Mouse (Mus musculus) MEL (cell line): Measurements from ENCODE around the gene Rhof. TPM values are rescaled to one million over a fixed set of nuclear protein-coding genes. Genes with fewer than 3 reads are reported as not detected.

ENCODE experiments used
- DNase-seq: peaks from one replicate; pipeline ENCODE4 v3.0.0; 2011; ENCODE audit warnings: low read depth, low spot score
- H3K27ac ChIP-seq: 2 replicates; pipeline ENCODE4 v1.5.1; 2012; ENCODE audit warnings: low read depth, mild to moderate bottlenecking, control low read depth, low read length, moderate library complexity; ENCODE audit not compliant: control insufficient read depth
- H3K27me3 ChIP-seq, 2 experiments: fragments of 150-350 bp in 1 of 2; sonication (generic) in 1 of 2; 2 replicates each; pipeline ENCODE4 v1.6.1; 2012; ENCODE audit warnings: low read length in 2 of 2, mild to moderate bottlenecking in 2 of 2, improper control_type of control experiment in 1 of 2, moderate library complexity in 1 of 2; ENCODE audit not compliant: insufficient read depth in 2 of 2, control insufficient read depth in 1 of 2
- H3K36me3 ChIP-seq, 2 experiments: 2 replicates each; pipeline ENCODE4 v1.6.1; 2012 to 2014; ENCODE audit warnings: low read length in 2 of 2, improper control_type of control experiment in 1 of 2, inconsistent platforms in 1 of 2, mild to moderate bottlenecking in 1 of 2; ENCODE audit not compliant: insufficient read depth in 2 of 2, control insufficient read depth in 1 of 2
- H3K4me1 ChIP-seq, 2 experiments: fragments of 150-350 bp in 1 of 2; sonication (generic) in 1 of 2; 2 replicates each; pipeline ENCODE4 v1.6.1; 2012; ENCODE audit warnings: low read length in 2 of 2, improper control_type of control experiment in 1 of 2, mild to moderate bottlenecking in 1 of 2; ENCODE audit not compliant: insufficient read depth in 2 of 2, control insufficient read depth in 1 of 2
- H3K4me3 ChIP-seq, 2 experiments: fragments of 150-350 bp in 1 of 2; sonication (generic) in 1 of 2; 2 replicates each; pipeline ENCODE4 v1.5.1; 2012; ENCODE audit warnings: low read depth in 2 of 2, low read length in 2 of 2, mild to moderate bottlenecking in 2 of 2, moderate library complexity in 2 of 2, control low read depth in 1 of 2, improper control_type of control experiment in 1 of 2; ENCODE audit not compliant: control insufficient read depth in 1 of 2, insufficient read depth in 1 of 2
- H3K79me2 ChIP-seq: 2 replicates; pipeline ENCODE4 v1.6.1; 2012; ENCODE audit warnings: mild to moderate bottlenecking, low read length, moderate library complexity; ENCODE audit not compliant: control insufficient read depth, poor library complexity, insufficient read depth
- H3K9ac ChIP-seq: 2 replicates; pipeline ENCODE4 v1.6.1; 2012; ENCODE audit warnings: low read depth, mild to moderate bottlenecking, control low read depth, low read length, moderate library complexity; ENCODE audit not compliant: control insufficient read depth, poor library complexity, severe bottlenecking
- H3K9me3 ChIP-seq: fragments of 150-350 bp; sonication (generic); replicated peaks from 2 replicates; pipeline ENCODE4 v1.6.1; 2012; ENCODE audit warnings: mild to moderate bottlenecking, low read length, improper control_type of control experiment, moderate library complexity; ENCODE audit not compliant: insufficient read depth
- BHLHE40 ChIP-seq: IDR thresholded peaks from 2 replicates; pipeline ENCODE4 v1.6.1; 2012; ENCODE audit warnings: low read depth, mild to moderate bottlenecking, inconsistent platforms, low read length, improper control_type of control experiment, borderline replicate concordance
- CHD2 ChIP-seq: IDR thresholded peaks from 2 replicates; pipeline ENCODE4 v1.6.1; 2011; ENCODE audit warnings: low read length, improper control_type of control experiment
- CTCF ChIP-seq, 3 experiments: IDR thresholded peaks in 2 of 3; conservative IDR thresholded peaks in 1 of 3; 2 replicates each; pipeline ENCODE4 v1.5.1; 2011 to 2012; ENCODE audit warnings: low read length in 3 of 3, low read depth in 2 of 3, mild to moderate bottlenecking in 2 of 3, improper control_type of control experiment in 1 of 3, inconsistent platforms in 1 of 3, mixed read lengths in 1 of 3, moderate library complexity in 1 of 3; ENCODE audit not compliant: control insufficient read depth in 1 of 3, insufficient read depth in 1 of 3, poor library complexity in 1 of 3, severe bottlenecking in 1 of 3
- E2F4 ChIP-seq: IDR thresholded peaks from 2 replicates; pipeline ENCODE4 v1.6.1; 2011; ENCODE audit warnings: low read depth, low read length, improper control_type of control experiment, borderline replicate concordance
- ELF1 ChIP-seq: IDR thresholded peaks from 2 replicates; pipeline ENCODE4 v1.6.1; 2014; ENCODE audit warnings: low read depth, mild to moderate bottlenecking, inconsistent platforms, low read length, improper control_type of control experiment, moderate library complexity
- EP300 ChIP-seq, 2 experiments: IDR thresholded peaks; 2 replicates each; pipeline ENCODE4 v1.6.1; 2011; ENCODE audit warnings: improper control_type of control experiment in 2 of 2, low read length in 2 of 2, low read depth in 1 of 2, mild to moderate bottlenecking in 1 of 2
- GABPA ChIP-seq: IDR thresholded peaks from 2 replicates; pipeline ENCODE4 v1.6.1; 2012; ENCODE audit warnings: low read depth, mild to moderate bottlenecking, inconsistent platforms, low read length, improper control_type of control experiment, moderate library complexity
- GATA1 ChIP-seq: IDR thresholded peaks from 2 replicates; pipeline ENCODE4 v1.6.1; 2011; ENCODE audit warnings: low read depth, low read length, improper control_type of control experiment
- HCFC1 ChIP-seq: IDR thresholded peaks from 2 replicates; pipeline ENCODE4 v1.6.1; 2012; ENCODE audit warnings: low read depth, mild to moderate bottlenecking, inconsistent platforms, low read length, improper control_type of control experiment, moderate library complexity
- JUND ChIP-seq: IDR thresholded peaks from 2 replicates; pipeline ENCODE4 v1.6.1; 2011; ENCODE audit warnings: low read depth, mild to moderate bottlenecking, improper control_type of control experiment, low read length
- KAT2A ChIP-seq: conservative IDR thresholded peaks from 2 replicates; pipeline ENCODE4 v1.6.1; 2012; ENCODE audit warnings: low read depth, low read length, improper control_type of control experiment, inconsistent platforms
- MAFK ChIP-seq: IDR thresholded peaks from 2 replicates; pipeline ENCODE4 v1.6.1; 2011; ENCODE audit warnings: low read depth, mild to moderate bottlenecking, low read length, improper control_type of control experiment, borderline replicate concordance
- MAZ ChIP-seq: IDR thresholded peaks from 2 replicates; pipeline ENCODE4 v1.6.1; 2012; ENCODE audit warnings: low read depth, mild to moderate bottlenecking, inconsistent platforms, low read length, improper control_type of control experiment
- MXI1 ChIP-seq: IDR thresholded peaks from 2 replicates; pipeline ENCODE4 v1.6.1; 2011; ENCODE audit warnings: mild to moderate bottlenecking, low read depth, low read length, improper control_type of control experiment
- MYB ChIP-seq: IDR thresholded peaks from 2 replicates; pipeline ENCODE4 v1.6.1; 2011; ENCODE audit warnings: mild to moderate bottlenecking, low read depth, low read length, improper control_type of control experiment
- MYC ChIP-seq: IDR thresholded peaks from 2 replicates; pipeline ENCODE4 v1.6.1; 2011; ENCODE audit warnings: low read depth, mild to moderate bottlenecking, low read length, improper control_type of control experiment, moderate library complexity
- NRF1 ChIP-seq: IDR thresholded peaks from 2 replicates; pipeline ENCODE4 v1.6.1; 2014; ENCODE audit warnings: low read depth, mild to moderate bottlenecking, inconsistent platforms, low read length, improper control_type of control experiment, moderate library complexity; ENCODE audit not compliant: poor library complexity, insufficient read depth, severe bottlenecking
- POLR2A ChIP-seq, 2 experiments: IDR thresholded peaks; 2 replicates each; pipeline ENCODE4 v1.6.1; 2011 to 2012; ENCODE audit warnings: low read length in 2 of 2, mild to moderate bottlenecking in 2 of 2, control low read depth in 1 of 2, improper control_type of control experiment in 1 of 2, low read depth in 1 of 2, moderate library complexity in 1 of 2; ENCODE audit not compliant: control insufficient read depth in 1 of 2, insufficient read depth in 1 of 2, poor library complexity in 1 of 2
- POLR2AphosphoS5 ChIP-seq: IDR thresholded peaks from 2 replicates; pipeline ENCODE4 v1.6.1; 2012; ENCODE audit warnings: low read depth, borderline replicate concordance, mild to moderate bottlenecking, inconsistent platforms, low read length, moderate library complexity, mixed read lengths
- RAD21 ChIP-seq: IDR thresholded peaks from 2 replicates; pipeline ENCODE4 v1.6.1; 2011; ENCODE audit warnings: mild to moderate bottlenecking, low read depth, low read length, improper control_type of control experiment
- SIN3A ChIP-seq: IDR thresholded peaks from 2 replicates; pipeline ENCODE4 v1.6.1; 2012; ENCODE audit warnings: low read length, improper control_type of control experiment, inconsistent platforms
- TAL1 ChIP-seq: IDR thresholded peaks from 2 replicates; pipeline ENCODE4 v1.6.1; 2012; ENCODE audit warnings: mild to moderate bottlenecking, inconsistent platforms, low read length, moderate library complexity, mixed read lengths
- TBP ChIP-seq: IDR thresholded peaks from 2 replicates; pipeline ENCODE4 v1.8.0; 2011; ENCODE audit warnings: low read depth, low read length, improper control_type of control experiment
- TCF12 ChIP-seq: IDR thresholded peaks from 2 replicates; pipeline ENCODE4 v1.6.1; 2014; ENCODE audit warnings: low read depth, mild to moderate bottlenecking, inconsistent platforms, low read length, improper control_type of control experiment, moderate library complexity
- USF1 ChIP-seq: IDR thresholded peaks from 2 replicates; pipeline ENCODE4 v1.6.1; 2014; ENCODE audit warnings: low read depth, mild to moderate bottlenecking, inconsistent platforms, low read length, improper control_type of control experiment, moderate library complexity
- ZC3H11A ChIP-seq: IDR thresholded peaks from 2 replicates; pipeline ENCODE4 v1.6.1; 2012; ENCODE audit warnings: low read depth, mild to moderate bottlenecking, inconsistent platforms, low read length, improper control_type of control experiment
- ZKSCAN1 ChIP-seq: IDR thresholded peaks from 2 replicates; pipeline ENCODE4 v1.6.1; 2012; ENCODE audit warnings: low read depth, mild to moderate bottlenecking, inconsistent platforms, low read length, improper control_type of control experiment, moderate library complexity
- ZMIZ1 ChIP-seq: IDR thresholded peaks from 2 replicates; pipeline ENCODE4 v1.6.1; 2012; ENCODE audit warnings: low read depth, mild to moderate bottlenecking, inconsistent platforms, low read length, improper control_type of control experiment, moderate library complexity
- ZNF384 ChIP-seq: IDR thresholded peaks from 2 replicates; pipeline ENCODE4 v1.6.1; 2012; ENCODE audit warnings: low read depth, mild to moderate bottlenecking, inconsistent platforms, low read length, improper control_type of control experiment
- polyA plus RNA-seq, 2 experiments: library from polyadenylated mRNA; stranded (reverse) in 1 of 2; unstranded in 1 of 2; fragments of >175 nt in 1 of 2; fragments of >200 nt in 1 of 2; gene quantifications; 2 replicates each; pipeline versions ENCODE4 v1.2.1 to v1.2.4; 2012; ENCODE audit warnings: low replicate concordance in 2 of 2, low read depth in 1 of 2; ENCODE audit not compliant: insufficient read length in 2 of 2, insufficient read depth in 1 of 2, missing spikeins in 1 of 2
- total RNA-seq: library from RNA; depleted of rRNA; stranded (reverse); fragments of 300-350 nt; gene quantifications from 2 replicates; pipeline ENCODE4 v1.2.3, GENCODE M21; 2012

The Rhof gene
- total and polyA plus RNA-seq, 3 experiments, result 2.5 to 10.4 TPM; not detected in 1

GRCm38 (mm10) chr5:123129170-123129757 is 3.2 kb downstream of the Rhof start:
- H3K4me1 ChIP-seq, result peaks cover 18 to 59% of the 10 kb centered on the region in 2 experiments
- DNase-seq, result no peak
- no peaks in the 10 kb centered on the region for H3K9me3 ChIP-seq
- peak overlapping the region; percentile 43 for H3K9ac ChIP-seq
- peak overlapping the region; percentile 70 for H3K27ac ChIP-seq
- no peaks in the 10 kb centered on the region for H3K27me3 ChIP-seq
- H3K4me3 ChIP-seq, result no peak overlapping the region
- H3K79me2 ChIP-seq, result no peaks in the 10 kb centered on the region
- H3K36me3 ChIP-seq, result peaks cover 0 to 47% of the 10 kb centered on the region in 2 experiments; a peak in 2 of 4 replicates
- TF ChIP-seq GATA1 (no peak), ELF1 (0 out of 2 replicates have a peak, but pooled peaks have one; percentile 19), POLR2A (IDR thresholded peaks at IDR 0.05; ENCODE audit: control insufficient read depth in 1 of 2, insufficient read depth in 1 of 2, low read depth in 1 of 2, low read length in 2 of 2, poor library complexity in 1 of 2) (0 out of 4 replicates have a peak, but pooled peaks of 1 of the 2 experiments have one; percentile 45)

- Histone ChIP-seq H3K36me3 (peaks cover 0 to 42% of the 10 kb centered on the region in 2 experiments; a peak in 2 of 4 replicates), H3K9me3 (no peaks in the 10 kb centered on the region), H3K27ac (peak overlapping the region; percentile 77), H3K9ac (peak overlapping the region; percentile 42), H3K4me3 (peak overlapping the region; percentile 21 to 32; a peak in 3 of 4 replicates), H3K79me2 (no peaks in the 10 kb centered on the region), H3K27me3 (no peaks in the 10 kb centered on the region), H3K4me1 (peaks cover 18 to 57% of the 10 kb centered on the region in 2 experiments)
- DNase-seq, result peak; percentile 92
- TF ChIP-seq MXI1 (peak; percentile 67), ZMIZ1 (no peak), KAT2A (no peak), MYC (no peak), E2F4 (no peak), TAL1 (no peak; the same call in 1 of the 2 replicates), USF1 (no peak), ZNF384 (no peak), ELF1 (0 out of 2 replicates have a peak, but pooled peaks have one; percentile 16), MAFK (no peak), POLR2A (IDR thresholded peaks at IDR 0.05; ENCODE audit: control insufficient read depth in 1 of 2, insufficient read depth in 1 of 2, low read depth in 1 of 2, low read length in 2 of 2, poor library complexity in 1 of 2) (peak in 1 of 2 experiments; percentile 44; a peak in 1 of 4 replicates), ZKSCAN1 (no peak), CTCF (IDR thresholded peaks at IDR 0.05 in 2 of 3, conservative IDR thresholded peaks at IDR 0.05 in 1 of 3; ENCODE audit: control insufficient read depth in 1 of 3, insufficient read depth in 1 of 3, low read depth in 2 of 3, low read length in 3 of 3, poor library complexity in 1 of 3, severe bottlenecking in 1 of 3) (no peak), JUND (no peak), SIN3A (no peak; the same call in 1 of the 2 replicates), TCF12 (no peak), NRF1 (no peak), BHLHE40 (no peak), GABPA (no peak), TBP (no peak), HCFC1 (no peak; the same call in 1 of the 2 replicates), EP300 (IDR thresholded peaks at IDR 0.05; ENCODE audit: low read depth in 1 of 2, low read length in 2 of 2) (peak in 1 of 2 experiments; percentile 20; a peak in 1 of 4 replicates), POLR2AphosphoS5 (no peak), RAD21 (no peak), MYB (no peak), ZC3H11A (no peak), MAZ (no peak; the same call in none of the 2 replicates), CHD2 (no peak)
These were observed 3.9 kb downstream of the Rhof start for GRCm38 (mm10) chr5:123128426-123129169.
